Mouse (Mus musculus): ENCODE measurements around the gene Abcc1. TPM values are rescaled to one million over a fixed set of nuclear protein-coding genes. Genes with fewer than 3 reads are reported as not detected.

The Abcc1 gene
- polyA plus RNA-seq, 1 experiment from 2014 or later = 9.8 TPM

DNA sequence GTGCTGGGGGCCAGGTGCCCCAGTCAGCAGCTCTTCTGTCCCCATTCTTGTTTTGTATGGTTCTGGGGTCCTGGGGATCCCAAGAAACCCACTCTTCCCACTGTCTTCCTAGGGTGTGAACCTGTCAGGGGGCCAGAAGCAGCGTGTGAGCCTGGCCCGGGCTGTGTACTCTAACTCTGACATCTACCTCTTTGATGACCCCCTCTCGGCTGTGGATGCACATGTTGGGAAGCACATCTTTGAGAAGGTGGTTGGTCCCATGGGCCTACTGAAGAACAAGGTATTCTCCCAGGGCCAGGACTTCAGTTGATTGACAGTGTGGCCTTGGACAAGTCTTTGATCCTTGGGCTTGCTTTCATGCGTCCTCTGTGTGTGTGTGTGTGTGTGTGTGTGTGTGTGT, 86.0 kb downstream of the Abcc1 start:
- WGBS = 95% methylated on average over 4 of the region's 4 CpGs
- Histone ChIP-seq H3K9me3 (no peaks in the 10 kb centered on the region), H3K27me3 (no peaks in the 10 kb centered on the region), H3K36me3 (peaks cover 3% of the 10 kb centered on the region; the same call in 1 of the 2 replicates), H3K9ac (no peak overlapping the region), H3K4me1 (replicated peaks) (0 out of 2 replicates have a peak, but pooled peaks cover 4% of the 10 kb centered on the region), H3K4me2 (no peak overlapping the region), H3K27ac (replicated peaks) (no peak overlapping the region), H3K4me3 (no peak overlapping the region)
- no peak for ATAC-seq (ENCODE audit: low FRiP score, low read depth)

DNA sequence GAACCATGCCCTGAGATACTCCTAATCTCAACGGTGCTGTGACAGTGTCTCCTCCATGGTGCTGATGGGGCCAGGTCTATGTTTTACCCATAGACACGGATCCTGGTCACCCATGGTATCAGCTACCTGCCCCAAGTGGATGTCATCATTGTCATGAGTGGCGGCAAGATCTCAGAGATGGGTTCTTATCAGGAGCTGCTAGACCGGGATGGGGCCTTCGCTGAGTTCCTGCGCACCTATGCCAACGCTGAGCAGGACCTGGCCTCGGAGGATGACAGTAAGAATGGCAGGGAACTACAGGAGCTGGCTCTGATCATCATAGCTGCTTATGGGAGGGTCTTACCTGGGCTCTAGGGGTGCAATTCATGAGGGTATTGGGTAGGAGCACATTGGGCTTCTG, 86.9 kb downstream of the Abcc1 start:
- Histone ChIP-seq H3K36me3 (peaks cover 3% of the 10 kb centered on the region; the same call in 1 of the 2 replicates), H3K27ac (replicated peaks) (no peak overlapping the region)
- 96% methylated on average over 8 of the region's 8 CpGs for WGBS

DNA sequence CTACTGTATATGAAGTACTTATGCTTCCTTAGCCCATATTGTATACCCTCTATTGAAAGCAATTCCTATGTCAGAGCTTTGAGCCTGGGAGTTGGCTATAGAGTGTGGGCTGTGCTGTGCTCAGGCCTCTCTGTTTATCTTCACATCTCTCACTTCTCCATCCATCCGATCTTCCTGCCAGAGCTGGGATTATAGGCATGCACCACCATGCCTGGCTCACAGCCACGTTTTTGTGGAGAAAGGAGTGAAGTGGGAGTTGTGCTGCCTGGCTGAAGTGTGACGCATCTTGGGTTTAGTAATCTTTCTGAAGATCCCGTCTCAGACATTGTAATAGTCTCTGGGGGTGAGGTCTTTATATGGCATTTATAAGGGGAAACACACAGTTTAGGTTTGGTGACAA, 88.5 kb downstream of the Abcc1 start:
- WGBS = 86% methylated on average over 4 of the region's 4 CpGs
- H3K9ac ChIP-seq = no peak overlapping the region
- H3K27me3 ChIP-seq = no peaks in the 10 kb centered on the region
- ATAC-seq (ENCODE audit: low FRiP score, low read depth) = no peak
- no peak overlapping the region for H3K4me2 ChIP-seq
- no peak overlapping the region for H3K4me3 ChIP-seq
- H3K36me3 ChIP-seq = peaks cover 3% of the 10 kb centered on the region; the same call in 1 of the 2 replicates
- H3K9me3 ChIP-seq = no peaks in the 10 kb centered on the region
- 0 out of 2 replicates have a peak, but pooled peaks cover 4% of the 10 kb centered on the region for H3K4me1 ChIP-seq (replicated peaks)
- no peak overlapping the region for H3K27ac ChIP-seq (replicated peaks)

More for the DNA sequence above, 86.9 kb downstream of the Abcc1 start:
- no peak overlapping the region for H3K9ac ChIP-seq
- no peak for ATAC-seq (ENCODE audit: low FRiP score, low read depth)
- no peaks in the 10 kb centered on the region for H3K27me3 ChIP-seq
- no peaks in the 10 kb centered on the region for H3K9me3 ChIP-seq
- H3K4me2 ChIP-seq = no peak overlapping the region
- H3K4me3 ChIP-seq = no peak overlapping the region
- H3K4me1 ChIP-seq (replicated peaks) = 0 out of 2 replicates have a peak, but pooled peaks cover 4% of the 10 kb centered on the region

DNA sequence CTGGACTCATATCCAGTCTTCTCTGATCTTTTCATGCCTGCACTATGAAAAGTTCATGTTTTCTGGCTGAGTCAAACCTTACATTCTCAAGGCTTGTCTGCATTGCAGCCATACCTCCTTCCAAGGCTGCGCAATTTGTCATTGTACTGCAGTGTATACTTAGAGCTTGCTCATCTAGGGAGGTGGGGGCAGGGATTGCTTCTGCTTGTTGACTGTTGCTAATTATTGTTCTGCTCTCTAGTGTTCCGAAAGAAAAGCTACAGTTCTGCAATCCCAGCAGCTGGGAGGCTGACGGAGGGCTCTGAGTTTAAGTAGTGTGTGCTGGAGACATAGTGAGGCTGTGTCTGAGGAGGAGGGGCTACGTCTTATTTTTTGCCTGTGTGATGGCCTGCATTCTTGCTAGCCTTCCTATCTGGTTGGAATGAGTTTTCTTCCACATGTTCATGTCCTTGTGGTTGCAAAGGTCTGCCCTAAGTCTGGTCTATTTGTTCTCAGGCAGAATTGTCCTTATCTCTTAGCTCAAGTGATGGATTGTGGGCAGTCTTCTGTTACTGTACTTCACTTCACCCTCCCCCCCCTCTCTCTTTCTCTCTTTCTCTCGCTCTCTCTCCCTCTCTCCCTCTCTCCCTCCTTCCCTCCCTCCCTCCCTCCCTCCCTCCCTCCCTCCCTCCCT, 90.2 kb downstream of the Abcc1 start:
- WGBS = 79% methylated on average over 5 of the region's 5 CpGs
- no peak overlapping the region for H3K4me3 ChIP-seq
- no peak overlapping the region for H3K4me2 ChIP-seq
- H3K36me3 ChIP-seq = no peaks in the 10 kb centered on the region
- H3K4me1 ChIP-seq (replicated peaks) = 0 out of 2 replicates have a peak, but pooled peaks cover 4% of the 10 kb centered on the region
- ATAC-seq (ENCODE audit: low FRiP score, low read depth) = peak; percentile 53; the same call in 1 of the 2 replicates
- no peak overlapping the region for H3K9ac ChIP-seq
- H3K9me3 ChIP-seq = no peaks in the 10 kb centered on the region
- H3K27ac ChIP-seq (replicated peaks) = no peak overlapping the region
- no peaks in the 10 kb centered on the region for H3K27me3 ChIP-seq

DNA sequence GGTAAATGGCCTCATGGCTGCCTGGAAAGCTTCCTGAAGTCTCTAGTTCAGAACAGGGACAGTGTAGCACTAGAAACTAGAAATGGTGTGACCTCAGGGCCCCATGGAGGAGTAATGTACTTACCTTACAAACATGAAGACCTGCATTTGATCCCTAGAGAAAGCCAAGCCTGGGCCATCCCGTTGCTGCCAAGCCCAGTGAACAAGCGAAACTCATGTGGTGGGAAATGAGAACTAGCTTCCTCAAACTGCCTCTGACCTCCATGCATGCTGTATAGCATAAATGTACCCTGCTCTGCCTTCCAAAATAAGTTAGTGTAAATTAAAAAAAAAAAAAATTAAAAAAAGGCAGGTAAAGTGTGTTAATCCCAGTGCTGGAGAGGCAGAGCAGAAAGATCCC, 101.2 kb downstream of the Abcc1 start:
- Histone ChIP-seq H3K36me3 (peaks cover 52% of the 10 kb centered on the region), H3K4me2 (no peak overlapping the region)
- ATAC-seq (ENCODE audit: low FRiP score, low read depth) = no peak

DNA sequence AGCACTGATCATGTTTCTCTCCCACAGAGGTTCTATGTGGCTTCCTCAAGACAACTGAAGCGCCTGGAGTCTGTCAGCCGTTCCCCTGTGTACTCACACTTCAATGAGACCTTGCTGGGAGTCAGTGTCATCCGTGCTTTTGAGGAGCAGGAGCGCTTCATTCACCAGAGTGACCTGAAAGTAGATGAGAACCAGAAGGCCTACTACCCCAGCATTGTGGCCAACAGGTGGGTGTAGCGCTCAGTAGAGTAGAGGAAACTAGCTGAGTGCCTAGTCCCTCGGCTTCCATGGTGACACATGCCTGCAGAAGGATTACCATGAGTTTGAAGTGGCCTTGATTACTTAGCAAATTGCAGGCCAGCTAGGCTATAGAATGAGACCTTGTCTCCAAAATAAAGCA, 103.7 kb downstream of the Abcc1 start:
- no peak for ATAC-seq (ENCODE audit: low FRiP score, low read depth)
- no peaks in the 10 kb centered on the region for H3K27me3 ChIP-seq
- no peaks in the 10 kb centered on the region for H3K4me1 ChIP-seq (replicated peaks)
- H3K36me3 ChIP-seq = peaks cover 54% of the 10 kb centered on the region
- no peak overlapping the region for H3K27ac ChIP-seq (replicated peaks)
- H3K9me3 ChIP-seq = no peaks in the 10 kb centered on the region
- H3K4me2 ChIP-seq = no peak overlapping the region
- H3K9ac ChIP-seq = no peak overlapping the region
- WGBS = 93% methylated on average over 6 of the region's 6 CpGs
- no peak overlapping the region for H3K4me3 ChIP-seq

More for the DNA sequence above, 101.2 kb downstream of the Abcc1 start:
- no peak overlapping the region for H3K9ac ChIP-seq
- no peaks in the 10 kb centered on the region for H3K9me3 ChIP-seq
- 99% methylated on average over 2 of the region's 2 CpGs for WGBS
- H3K4me3 ChIP-seq = no peak overlapping the region
- no peak overlapping the region for H3K27ac ChIP-seq (replicated peaks)
- no peaks in the 10 kb centered on the region for H3K4me1 ChIP-seq (replicated peaks)
- no peaks in the 10 kb centered on the region for H3K27me3 ChIP-seq

DNA sequence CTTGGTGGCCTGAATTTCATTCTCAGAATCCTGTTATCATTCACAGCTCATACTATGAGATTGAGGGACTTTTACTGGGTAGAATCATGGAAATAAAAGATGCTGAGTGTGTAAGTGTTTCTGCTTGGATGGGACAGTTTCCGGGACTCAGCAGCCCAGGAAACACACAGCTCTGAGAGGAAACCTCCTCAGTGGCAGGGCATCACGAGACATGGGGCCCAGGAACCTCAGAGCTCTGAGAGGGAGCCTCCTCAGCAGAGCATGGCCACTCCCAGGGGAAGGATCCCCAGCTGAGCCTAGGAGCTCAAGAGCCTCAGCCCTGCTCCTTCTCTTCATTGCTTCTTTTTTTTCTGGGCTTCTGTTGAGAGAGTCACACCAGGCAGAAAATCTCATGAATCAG, 107.0 kb downstream of the Abcc1 start:
- WGBS = 86% methylated on average over 2 of the region's 2 CpGs
- Histone ChIP-seq H3K27me3 (no peaks in the 10 kb centered on the region), H3K4me1 (replicated peaks) (no peaks in the 10 kb centered on the region), H3K4me2 (no peak overlapping the region), H3K9ac (no peak overlapping the region), H3K9me3 (no peaks in the 10 kb centered on the region), H3K27ac (replicated peaks) (no peak overlapping the region), H3K4me3 (no peak overlapping the region), H3K36me3 (peaks cover 65% of the 10 kb centered on the region)
- ATAC-seq (ENCODE audit: low FRiP score, low read depth) = no peak

DNA sequence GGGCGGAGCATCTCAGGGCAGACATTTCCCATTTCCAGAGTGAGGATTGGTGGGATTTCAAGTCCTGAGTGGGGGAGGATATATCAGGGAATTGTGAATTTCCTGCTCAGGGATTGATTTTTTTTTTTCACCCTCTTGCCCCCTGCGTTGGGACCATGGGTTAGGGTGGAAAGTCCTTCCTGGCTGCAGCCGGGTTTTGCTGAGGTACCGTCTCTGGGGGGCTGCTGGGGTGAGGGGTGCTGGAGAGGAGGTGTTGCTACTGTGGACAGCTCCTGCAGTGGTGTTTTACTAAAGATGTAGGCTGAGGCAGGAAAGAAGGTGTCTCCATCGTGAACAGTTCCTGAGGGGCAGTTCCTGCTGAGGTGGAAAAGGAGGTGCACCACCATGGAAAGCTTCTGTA, 107.5 kb downstream of the Abcc1 start:
- H3K27ac ChIP-seq (replicated peaks) = no peak overlapping the region
- 94% methylated on average over 5 of the region's 5 CpGs for WGBS
- no peaks in the 10 kb centered on the region for H3K9me3 ChIP-seq
- H3K4me3 ChIP-seq = no peak overlapping the region
- no peak overlapping the region for H3K9ac ChIP-seq
- H3K4me1 ChIP-seq (replicated peaks) = no peaks in the 10 kb centered on the region
- peaks cover 70% of the 10 kb centered on the region for H3K36me3 ChIP-seq
- H3K4me2 ChIP-seq = no peak overlapping the region
- ATAC-seq (ENCODE audit: low FRiP score, low read depth) = no peak
- H3K27me3 ChIP-seq = no peaks in the 10 kb centered on the region

DNA sequence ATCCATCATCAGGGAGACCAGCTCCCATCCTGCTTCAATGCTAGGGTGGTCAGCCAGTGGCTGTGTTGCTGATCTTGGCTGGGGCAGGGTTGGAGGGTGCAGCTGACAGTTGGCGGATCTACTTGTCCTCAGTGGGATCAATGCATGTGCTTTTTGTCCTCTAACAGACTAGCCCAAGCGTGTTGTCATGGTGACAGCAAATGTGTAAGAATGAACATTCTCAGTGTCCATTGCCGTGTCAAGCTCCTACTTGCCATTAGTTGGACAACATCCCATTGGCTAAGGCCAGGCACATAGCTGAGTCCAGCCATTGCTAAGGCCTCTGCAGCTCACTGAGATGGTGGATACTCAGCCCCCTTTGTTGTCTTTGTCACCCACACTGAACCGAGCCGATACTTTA, 110.8 kb downstream of the Abcc1 start:
- no peak overlapping the region for H3K9ac ChIP-seq
- H3K4me2 ChIP-seq = no peak overlapping the region
- no peak for ATAC-seq (ENCODE audit: low FRiP score, low read depth)
- H3K4me3 ChIP-seq = no peak overlapping the region
- no peak overlapping the region for H3K27ac ChIP-seq (replicated peaks)
- H3K27me3 ChIP-seq = no peaks in the 10 kb centered on the region
- peaks cover 47% of the 10 kb centered on the region for H3K36me3 ChIP-seq
- no peaks in the 10 kb centered on the region for H3K4me1 ChIP-seq (replicated peaks)
- WGBS = 72% methylated on average over 5 of the region's 5 CpGs
- H3K9me3 ChIP-seq = no peaks in the 10 kb centered on the region

DNA sequence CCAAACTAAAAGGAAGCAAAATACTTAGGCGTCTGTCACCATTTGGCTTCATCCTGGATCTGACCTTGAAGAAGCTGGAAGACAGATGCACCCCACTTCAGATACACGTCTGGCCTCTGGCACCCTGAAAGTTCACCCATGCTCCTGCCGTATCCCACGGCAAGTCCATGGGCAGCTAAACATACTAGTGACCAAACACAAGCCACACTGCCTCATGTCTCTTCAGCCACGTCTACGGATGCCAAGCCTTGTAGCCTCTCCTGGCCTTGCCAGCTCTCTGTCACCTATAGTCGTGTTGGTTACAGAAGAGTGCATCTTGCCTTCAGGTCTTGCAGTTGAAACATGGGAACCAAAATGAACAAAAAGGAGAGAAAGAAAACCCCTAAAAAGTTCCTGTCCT, 112.3 kb downstream of the Abcc1 start:
- H3K4me1 ChIP-seq (replicated peaks) = no peaks in the 10 kb centered on the region
- H3K4me2 ChIP-seq = no peak overlapping the region
- no peaks in the 10 kb centered on the region for H3K9me3 ChIP-seq
- H3K36me3 ChIP-seq = peaks cover 43% of the 10 kb centered on the region
- ATAC-seq (ENCODE audit: low FRiP score, low read depth) = no peak
- no peak overlapping the region for H3K9ac ChIP-seq
- H3K4me3 ChIP-seq = no peak overlapping the region
- H3K27me3 ChIP-seq = no peaks in the 10 kb centered on the region
- no peak overlapping the region for H3K27ac ChIP-seq (replicated peaks)
- 97% methylated on average over 7 of the region's 7 CpGs for WGBS

DNA sequence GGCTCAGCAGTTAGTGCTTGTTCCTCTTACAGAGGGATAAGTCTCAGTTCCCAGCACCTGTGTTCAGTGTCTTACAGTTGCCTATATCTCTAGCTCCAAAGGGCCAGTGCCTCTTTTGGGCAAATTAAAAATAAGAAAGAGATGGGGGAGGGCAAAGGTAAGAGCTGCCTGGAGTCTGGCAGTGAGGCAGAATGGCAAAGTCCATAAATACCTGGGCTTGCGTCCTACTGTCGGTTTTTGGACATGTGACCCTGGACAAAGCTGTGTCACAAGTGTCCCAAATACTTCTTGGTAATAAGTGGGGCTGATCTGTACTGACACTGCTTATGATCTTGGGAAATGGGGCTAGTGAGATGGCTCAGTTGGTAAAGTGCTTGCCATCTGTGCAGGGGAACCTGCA, 113.6 kb downstream of the Abcc1 start:
- Histone ChIP-seq H3K9me3 (no peaks in the 10 kb centered on the region), H3K4me1 (replicated peaks) (no peaks in the 10 kb centered on the region), H3K4me2 (no peak overlapping the region), H3K27me3 (no peaks in the 10 kb centered on the region), H3K27ac (replicated peaks) (no peak overlapping the region), H3K36me3 (peaks cover 34% of the 10 kb centered on the region), H3K9ac (no peak overlapping the region), H3K4me3 (no peak overlapping the region)
- no peak for ATAC-seq (ENCODE audit: low FRiP score, low read depth)
- WGBS = 95% methylated on average over 2 of the region's 2 CpGs

DNA sequence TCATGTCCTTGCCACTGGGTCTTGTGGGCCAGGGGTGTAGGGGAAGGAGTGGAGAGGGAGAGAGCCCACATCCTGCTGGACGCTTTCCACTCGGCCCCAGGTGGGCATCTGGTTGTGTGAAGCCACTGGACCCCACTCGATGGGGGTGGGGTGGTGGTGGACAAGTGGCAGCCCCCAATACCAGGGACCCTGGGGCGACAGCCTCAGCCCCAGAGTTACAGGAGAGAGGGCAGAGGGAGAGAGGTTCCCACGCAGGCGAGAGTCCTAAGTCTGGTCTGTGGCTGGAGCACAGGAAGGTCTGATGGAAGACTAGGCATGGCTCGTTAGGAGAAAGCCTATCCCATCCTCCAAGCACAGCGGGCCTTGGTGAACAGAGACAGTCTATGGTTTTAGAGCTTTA, 114.7 kb downstream of the Abcc1 start:
- ATAC-seq (ENCODE audit: low FRiP score, low read depth) = no peak

More for the DNA sequence above, 114.7 kb downstream of the Abcc1 start:
- Histone ChIP-seq H3K4me2 (no peak overlapping the region), H3K4me1 (replicated peaks) (no peaks in the 10 kb centered on the region), H3K36me3 (peaks cover 24% of the 10 kb centered on the region), H3K9ac (no peak overlapping the region), H3K27ac (replicated peaks) (no peak overlapping the region), H3K27me3 (no peaks in the 10 kb centered on the region), H3K9me3 (no peaks in the 10 kb centered on the region), H3K4me3 (no peak overlapping the region)
- WGBS = 86% methylated on average over 8 of the region's 8 CpGs
